Mouse (Mus musculus) forebrain, embryonic 10.5 days (tissue): ENCODE measurements around the gene Clec4g. TPM values are rescaled to one million over a fixed set of nuclear protein-coding genes. Genes with fewer than 3 reads are reported as not detected.
"Not testable (repeated sequence)": the region's sequence is repeated elsewhere in the genome, so short reads cannot be mapped to it uniquely, and the experiment has no call there.

Source experiments
- DNase-seq: peaks from one replicate; pipeline ENCODE4 v3.0.0-alpha.2; 2017; ENCODE audit warnings: low spot score; ENCODE audit errors: extremely low spot score
- H3K27ac ChIP-seq: fragments of 300-500 bp; sonication (generic); 2 replicates; pipeline ENCODE4 v1.5.1; 2016; ENCODE audit warnings: mild to moderate bottlenecking
- H3K27me3 ChIP-seq: fragments of 300-500 bp; sonication (generic); 2 replicates; pipeline ENCODE4 v1.6.1; 2016; ENCODE audit warnings: mild to moderate bottlenecking; ENCODE audit not compliant: poor library complexity, severe bottlenecking
- H3K36me3 ChIP-seq: fragments of 300-500 bp; sonication (generic); replicated peaks from 2 replicates; pipeline ENCODE4 v1.6.1; 2016; ENCODE audit warnings: mild to moderate bottlenecking, moderate library complexity
- H3K4me1 ChIP-seq: fragments of 300-500 bp; sonication (generic); 2 replicates; pipeline ENCODE4 v1.6.1; 2016
- H3K4me3 ChIP-seq: fragments of 300-500 bp; sonication (generic); 2 replicates; pipeline ENCODE4 v1.5.1; 2016; ENCODE audit warnings: mild to moderate bottlenecking, moderate library complexity
- H3K9me3 ChIP-seq: fragments of 300-500 bp; sonication (generic); 2 replicates; pipeline ENCODE4 v1.6.1; 2016; ENCODE audit warnings: mild to moderate bottlenecking, moderate library complexity
- WGBS: fragments of 180-500 bp; shearing (Covaris S2); methylation state at CpG from one replicate; pipeline ENCODE4 v1.1.7; 2016; 5-methylcytosine and 5-hydroxymethylcytosine counted together
- polyA plus RNA-seq: library from polyadenylated mRNA; unstranded; fragments of >200 nt; fragmentation: Nextera tagmentation; extraction: Ambion mirVana; gene quantifications from 2 replicates; pipeline ENCODE4 v1.2.1, GENCODE M21; 2016

Gene Clec4g
- not detected in 2 replicates for polyA plus RNA-seq

- Histone ChIP-seq H3K4me1 (0 out of 2 replicates have a peak, but pooled peaks cover 3% of the 10 kb centered on the region), H3K4me3 (no peak within 1 kb of the TSS), H3K27me3 (no peaks in the 10 kb centered on the region), H3K27ac (no peak within 1 kb of the TSS), H3K36me3 (no peaks in the 10 kb centered on the region), H3K9me3 (0 out of 2 replicates have a peak, but pooled peaks cover 3% of the 10 kb centered on the region)
- no peak for DNase-seq
- WGBS = 80% methylated on average over 5 of the region's 5 CpGs
These were observed at the start of gene Clec4g for GRCm38 (mm10) chr8:3720551-3720950. TSS of gene Clec4g (minus strand) at chr8:3720651.

GRCm38 (mm10) chr8:3768641-3769040, 48.2 kb upstream of the Clec4g start:
- not testable (repeated sequence) for H3K4me1 ChIP-seq, H3K27me3 ChIP-seq, H3K36me3 ChIP-seq, DNase-seq, H3K27ac ChIP-seq, H3K4me3 ChIP-seq
- H3K9me3 ChIP-seq = peaks cover 60% of the 10 kb centered on the region
- 90% methylated on average over 5 of the region's 5 CpGs for WGBS

- WGBS = 73% methylated on average over 18 of the region's 18 CpGs
- peaks cover 30% of the 10 kb centered on the region for H3K9me3 ChIP-seq
- no peak overlapping the region for H3K4me3 ChIP-seq
- no peaks in the 10 kb centered on the region for H3K4me1 ChIP-seq
- H3K36me3 ChIP-seq = no peaks in the 10 kb centered on the region
- H3K27me3 ChIP-seq = no peaks in the 10 kb centered on the region
- DNase-seq = peak; percentile 100
- no peak overlapping the region for H3K27ac ChIP-seq
These were observed 33.9 kb upstream of the Clec4g start for GRCm38 (mm10) chr8:3754261-3754850.

- Histone ChIP-seq H3K27ac (no peak within 1 kb of the TSS), H3K4me3 (no peak within 1 kb of the TSS), H3K4me1 (no peaks in the 10 kb centered on the region), H3K9me3 (peaks cover 43% of the 10 kb centered on the region), H3K27me3 (no peaks in the 10 kb centered on the region), H3K36me3 (no peaks in the 10 kb centered on the region)
- DNase-seq = no peak
- 91% methylated on average over 4 of the region's 4 CpGs for WGBS
These were observed 28.3 kb upstream of the Clec4g start, which contains the start of gene Cd209a for GRCm38 (mm10) chr8:3748761-3749160. TSS of gene Cd209a (minus strand) at chr8:3748984.

- Histone ChIP-seq H3K27me3 (no peaks in the 10 kb centered on the region), H3K27ac (no peak overlapping the region), H3K36me3 (no peaks in the 10 kb centered on the region), H3K4me1 (no peaks in the 10 kb centered on the region), H3K9me3 (peaks cover 4% of the 10 kb centered on the region; the same call in 1 of the 2 replicates), H3K4me3 (no peak overlapping the region)
- 94% methylated on average over 2 of the region's 2 CpGs for WGBS
- no peak for DNase-seq
These were observed 16.5 kb upstream of the Clec4g start for GRCm38 (mm10) chr8:3736947-3737346.

GRCm38 (mm10) chr8:3735599-3735998, 15.1 kb upstream of the Clec4g start:
- DNase-seq = no peak
- WGBS = 88% methylated on average over 2 of the region's 2 CpGs
- Histone ChIP-seq H3K27ac (no peak overlapping the region), H3K9me3 (peaks cover 4% of the 10 kb centered on the region; the same call in 1 of the 2 replicates), H3K36me3 (no peaks in the 10 kb centered on the region), H3K4me3 (no peak overlapping the region), H3K27me3 (no peaks in the 10 kb centered on the region), H3K4me1 (no peaks in the 10 kb centered on the region)

GRCm38 (mm10) chr8:3734084-3734483, 13.6 kb upstream of the Clec4g start:
- H3K4me3 ChIP-seq = no peak overlapping the region
- H3K9me3 ChIP-seq = no peaks in the 10 kb centered on the region
- no peak overlapping the region for H3K27ac ChIP-seq
- no peaks in the 10 kb centered on the region for H3K4me1 ChIP-seq
- no peaks in the 10 kb centered on the region for H3K27me3 ChIP-seq
- 50% methylated on average over 1 of the region's 1 CpGs for WGBS
- DNase-seq = no peak
- H3K36me3 ChIP-seq = no peaks in the 10 kb centered on the region

- no peak for DNase-seq
- no peaks in the 10 kb centered on the region for H3K36me3 ChIP-seq
- H3K4me3 ChIP-seq = no peak overlapping the region
- H3K27me3 ChIP-seq = no peaks in the 10 kb centered on the region
- 0 out of 2 replicates have a peak, but pooled peaks cover 3% of the 10 kb centered on the region for H3K4me1 ChIP-seq
- 64% methylated on average over 1 of the region's 1 CpGs for WGBS
- H3K9me3 ChIP-seq = 0 out of 2 replicates have a peak, but pooled peaks cover 3% of the 10 kb centered on the region
- H3K27ac ChIP-seq = no peak overlapping the region
These were observed 590 bp upstream of the Clec4g start for GRCm38 (mm10) chr8:3721041-3721440.

- no peaks in the 10 kb centered on the region for H3K36me3 ChIP-seq
- H3K4me3 ChIP-seq = no peak overlapping the region
- H3K9me3 ChIP-seq = 0 out of 2 replicates have a peak, but pooled peaks cover 3% of the 10 kb centered on the region
- 0 out of 2 replicates have a peak, but pooled peaks cover 3% of the 10 kb centered on the region for H3K4me1 ChIP-seq
- peak; percentile 65 for DNase-seq
- 17% methylated on average over 14 of the region's 14 CpGs for WGBS
- H3K27me3 ChIP-seq = no peaks in the 10 kb centered on the region
- H3K27ac ChIP-seq = no peak overlapping the region
These were observed 1.9 kb downstream of the Clec4g start for GRCm38 (mm10) chr8:3718559-3718958.

GRCm38 (mm10) chr8:3717321-3717954, 3.0 kb downstream of the Clec4g start:
- H3K36me3 ChIP-seq = no peaks in the 10 kb centered on the region
- H3K4me3 ChIP-seq = no peak overlapping the region
- no peaks in the 10 kb centered on the region for H3K27me3 ChIP-seq
- 0 out of 2 replicates have a peak, but pooled peaks cover 3% of the 10 kb centered on the region for H3K9me3 ChIP-seq
- DNase-seq = no peak
- WGBS = 86% methylated on average over 12 of the region's 12 CpGs
- no peak overlapping the region for H3K27ac ChIP-seq
- H3K4me1 ChIP-seq = 0 out of 2 replicates have a peak, but pooled peaks cover 3% of the 10 kb centered on the region

- 0 out of 2 replicates have a peak, but pooled peaks cover 5% of the 10 kb centered on the region for H3K9me3 ChIP-seq
- H3K36me3 ChIP-seq = no peaks in the 10 kb centered on the region
- 67% methylated on average over 2 of the region's 2 CpGs for WGBS
- no peak overlapping the region for H3K4me3 ChIP-seq
- H3K4me1 ChIP-seq = no peaks in the 10 kb centered on the region
- H3K27ac ChIP-seq = no peak overlapping the region
- DNase-seq = no peak
- H3K27me3 ChIP-seq = no peaks in the 10 kb centered on the region
These were observed 8.8 kb downstream of the Clec4g start for GRCm38 (mm10) chr8:3711646-3712045.

- H3K4me3 ChIP-seq = no peak overlapping the region
- no peaks in the 10 kb centered on the region for H3K4me1 ChIP-seq
- no peaks in the 10 kb centered on the region for H3K36me3 ChIP-seq
- 0 out of 2 replicates have a peak, but pooled peaks cover 5% of the 10 kb centered on the region for H3K9me3 ChIP-seq
- 87% methylated on average over 3 of the region's 3 CpGs for WGBS
- DNase-seq = no peak
- no peaks in the 10 kb centered on the region for H3K27me3 ChIP-seq
- no peak overlapping the region for H3K27ac ChIP-seq
These were observed 10.1 kb downstream of the Clec4g start for GRCm38 (mm10) chr8:3710312-3710711.

GRCm38 (mm10) chr8:3707611-3708010, 12.8 kb downstream of the Clec4g start:
- Histone ChIP-seq H3K27ac (no peak overlapping the region), H3K36me3 (no peaks in the 10 kb centered on the region), H3K27me3 (no peaks in the 10 kb centered on the region), H3K4me3 (no peak overlapping the region), H3K4me1 (no peaks in the 10 kb centered on the region), H3K9me3 (0 out of 2 replicates have a peak, but pooled peaks cover 5% of the 10 kb centered on the region)
- DNase-seq = no peak
- WGBS = 81% methylated on average over 7 of the region's 7 CpGs
